8 mouse cellular contexts compared by ENCODE assay signal in the genomic region with DNA sequence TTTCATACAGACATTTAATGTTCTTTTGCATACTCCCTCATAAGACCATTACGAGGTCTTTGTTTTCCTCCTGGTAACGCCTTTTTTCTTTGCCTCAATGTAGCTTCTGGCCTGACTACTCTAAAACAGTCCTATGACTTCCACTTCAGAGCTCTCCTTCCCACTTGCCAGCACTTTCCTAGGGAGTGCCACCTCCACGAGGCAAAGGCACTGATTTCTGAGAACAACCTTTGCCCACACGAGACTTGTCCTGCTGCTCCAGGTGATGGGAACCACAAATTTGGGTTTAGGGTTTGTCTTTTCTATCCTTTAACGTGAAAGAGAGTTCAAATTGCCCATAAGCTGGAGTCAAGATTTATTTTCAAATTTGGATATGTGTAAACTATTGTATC. TPM values are rescaled to one million over a fixed set of nuclear protein-coding genes. Genes with fewer than 3 reads are reported as not detected.
DNase-seq lines count a peak whose midpoint lies in the region; ATAC-seq and TF ChIP-seq lines count a peak whose summit lies in the region.

No protein-coding gene starts in this region.

- H3K4me3 ChIP-seq in C2C12 (ENCODE audit: insufficient read depth, poor library complexity, severe bottlenecking) = peak overlapping the region; percentile 36
- peak overlapping the region; percentile 54 for H3K4me3 ChIP-seq in forebrain, embryonic 16.5 days (replicated peaks; ENCODE audit: low read length)
- H3K4me3 ChIP-seq in liver, embryonic 16.5 days (ENCODE audit: low read depth, low read length) = peak overlapping the region; percentile 71

- ATAC-seq in forebrain, embryonic 16.5 days = no peak
- ATAC-seq in liver, embryonic 16.5 days (ENCODE audit: low read depth) = no peak

- H3K27ac ChIP-seq in forebrain, embryonic 16.5 days (ENCODE audit: low read length) = peak overlapping the region; percentile 85
- H3K27ac ChIP-seq in liver, embryonic 16.5 days (ENCODE audit: low read length) = peak overlapping the region; percentile 92

- H3K36me3 ChIP-seq in C2C12 (ENCODE audit: control insufficient read depth, insufficient read depth) = peaks cover 74% of the 10 kb centered on the region
- peaks cover 40% of the 10 kb centered on the region for H3K36me3 ChIP-seq in forebrain, embryonic 16.5 days (ENCODE audit: control insufficient read depth, insufficient read depth)
- peaks cover 55% of the 10 kb centered on the region for H3K36me3 ChIP-seq in liver, embryonic 16.5 days (ENCODE audit: control insufficient read depth, insufficient read depth)

- no peak for TF ChIP-seq CTCF in C2C12 (IDR thresholded peaks at IDR 0.05; ENCODE audit: control insufficient read depth, insufficient read depth, insufficient read length)

- H3ac ChIP-seq in C2C12 (ENCODE audit: control insufficient read depth, insufficient read length, low read depth) = peak overlapping the region; percentile 84

- WGBS in forebrain, embryonic 16.5 days = 43% methylated on average over 5 of the region's 5 CpGs
- 39% methylated on average over 5 of the region's 5 CpGs for WGBS in liver, embryonic 16.5 days (ENCODE audit: insufficient replicate concordance)

- peak overlapping the region; percentile 52 for H3K9ac ChIP-seq in forebrain, embryonic 16.5 days (replicated peaks; ENCODE audit: low read depth, low read length)
- peak overlapping the region; percentile 76 for H3K9ac ChIP-seq in liver, embryonic 16.5 days (ENCODE audit: low read depth, low read length)

- H3K4me1 ChIP-seq in forebrain, embryonic 16.5 days (replicated peaks; ENCODE audit: control insufficient read depth, insufficient read depth, low read length) = peaks cover 19% of the 10 kb centered on the region
- H3K4me1 ChIP-seq in liver, embryonic 16.5 days (ENCODE audit: control insufficient read depth, low read depth, low read length) = peaks cover 18% of the 10 kb centered on the region

- peak overlapping the region; percentile 59 for H3K4me2 ChIP-seq in forebrain, embryonic 16.5 days (ENCODE audit: low read length)
- H3K4me2 ChIP-seq in liver, embryonic 16.5 days (ENCODE audit: low read depth, low read length) = peak overlapping the region; percentile 69

- no peaks in the 10 kb centered on the region for H3K9me3 ChIP-seq in forebrain, embryonic 16.5 days (ENCODE audit: control insufficient read depth, low read length)
- H3K9me3 ChIP-seq in liver, embryonic 16.5 days (replicated peaks; ENCODE audit: control insufficient read depth, low read length) = no peaks in the 10 kb centered on the region

- H3K79me2 ChIP-seq in C2C12 (ENCODE audit: control insufficient read depth, insufficient read depth) = peaks cover 50% of the 10 kb centered on the region

- H3K27me3 ChIP-seq in C2C12 (ENCODE audit: control insufficient read depth, insufficient read depth, insufficient read length) = no peaks in the 10 kb centered on the region
- no peaks in the 10 kb centered on the region for H3K27me3 ChIP-seq in forebrain, embryonic 16.5 days (replicated peaks; ENCODE audit: control insufficient read depth, insufficient read depth, low read length)
- no peaks in the 10 kb centered on the region for H3K27me3 ChIP-seq in liver, embryonic 16.5 days (ENCODE audit: control insufficient read depth, insufficient read depth, low read depth, low read length)

- H3K79me3 ChIP-seq in C2C12 (ENCODE audit: low read depth) = peaks cover 46% of the 10 kb centered on the region

- DNase-seq in cerebellum, adult 9-10 months = peak; percentile 64
- DNase-seq in cerebellum, postnatal 14 days = no peak
- no peak for DNase-seq in left cerebral cortex, adult 8-10 months (ENCODE audit: low spot score in 2 of 2)
- DNase-seq in yolk sac, embryonic 10.5 days (ENCODE audit: low spot score) = no peak
- no peak for DNase-seq in layer of hippocampus, postnatal 14 days (ENCODE audit: low spot score in 2 of 2)

TF ChIP-seq in C2C12, 6 proteins besides CTCF, POLR2A, EP300 and RAD21:
- TF ChIP-seq USF1 (IDR thresholded peaks at IDR 0.05; ENCODE audit: low read depth) (no peak), MAX (IDR thresholded peaks at IDR 0.05) (no peak), MYOG (IDR thresholded peaks at IDR 0.05; ENCODE audit: control insufficient read depth, extremely low read depth, insufficient read length) (no peak)

RNA-seq across cellular contexts. Expression of a gene that starts 0.6 kb away (rescaled TPM):
- polyA plus RNA-seq in C2C12 (2012; fragmentation: generic; extraction: Trizol) = 1,028 TPM
- polyA plus RNA-seq in forebrain, embryonic 16.5 days (2015; fragmentation: Nextera tagmentation; extraction: Ambion mirVana) = 346 and 348 TPM in 2 replicates
- 153 and 172 TPM in 2 replicates for polyA plus RNA-seq in liver, embryonic 16.5 days (2015; fragmentation: Nextera tagmentation; extraction: Ambion mirVana)
- 100 to 1,000 TPM; 224 to 271 (median 243) TPM for total RNA-seq in left cerebral cortex, adult 8-10 months (2022)
- total RNA-seq in layer of hippocampus, postnatal 14 days (2021) = 100 to 1,000 TPM; 198 to 230 TPM

RNA-seq across cellular contexts. Expression of a gene that starts 12.5 kb away (rescaled TPM):
- polyA plus RNA-seq in C2C12 (2012; fragmentation: generic; extraction: Trizol) = 24.2 TPM
- 33.6 and 35.5 TPM in 2 replicates for polyA plus RNA-seq in forebrain, embryonic 16.5 days (2015; fragmentation: Nextera tagmentation; extraction: Ambion mirVana)
- 12.6 and 12.9 TPM in 2 replicates for polyA plus RNA-seq in liver, embryonic 16.5 days (2015; fragmentation: Nextera tagmentation; extraction: Ambion mirVana)
- 10 to 100 TPM; 20.5 to 26.0 (median 22.1) TPM for total RNA-seq in left cerebral cortex, adult 8-10 months (2022)
- total RNA-seq in layer of hippocampus, postnatal 14 days (2021) = 10 to 100 TPM; 15.0 to 17.3 TPM

RNA-seq across cellular contexts. Expression of a gene that starts 22.9 kb away (rescaled TPM):
- 86.8 TPM for polyA plus RNA-seq in C2C12 (2012; fragmentation: generic; extraction: Trizol)
- 2.2 and 3.4 TPM in 2 replicates for polyA plus RNA-seq in forebrain, embryonic 16.5 days (2015; fragmentation: Nextera tagmentation; extraction: Ambion mirVana)
- polyA plus RNA-seq in liver, embryonic 16.5 days (2015; fragmentation: Nextera tagmentation; extraction: Ambion mirVana) = 3.1 TPM in 2 replicates
- total RNA-seq in left cerebral cortex, adult 8-10 months (2022) = 10 to 100 TPM; 24.9 to 29.0 (median 27.5) TPM
- 10 to 100 TPM; 20.7 to 22.5 TPM for total RNA-seq in layer of hippocampus, postnatal 14 days (2021)

RNA-seq across cellular contexts. Expression of a gene that starts 24.5 kb away (rescaled TPM):
- polyA plus RNA-seq in C2C12 (2012; fragmentation: generic; extraction: Trizol) = 109 TPM
- 175 and 186 TPM in 2 replicates for polyA plus RNA-seq in forebrain, embryonic 16.5 days (2015; fragmentation: Nextera tagmentation; extraction: Ambion mirVana)
- 73.9 and 82.3 TPM in 2 replicates for polyA plus RNA-seq in liver, embryonic 16.5 days (2015; fragmentation: Nextera tagmentation; extraction: Ambion mirVana)
- total RNA-seq in left cerebral cortex, adult 8-10 months (2022) = 10 to 100 TPM; 46.8 to 53.8 (median 50.4) TPM
- total RNA-seq in layer of hippocampus, postnatal 14 days (2021) = 10 to 100 TPM; 52.4 to 56.6 TPM

RNA-seq across cellular contexts. Expression of a gene that starts 36.8 kb away (rescaled TPM):
- polyA plus RNA-seq in C2C12 (2012; fragmentation: generic; extraction: Trizol) = 28.7 TPM
- 9.7 and 10.5 TPM in 2 replicates for polyA plus RNA-seq in forebrain, embryonic 16.5 days (2015; fragmentation: Nextera tagmentation; extraction: Ambion mirVana)
- 11.4 and 12.8 TPM in 2 replicates for polyA plus RNA-seq in liver, embryonic 16.5 days (2015; fragmentation: Nextera tagmentation; extraction: Ambion mirVana)
- total RNA-seq in left cerebral cortex, adult 8-10 months (2022) = 10 to 100 TPM; 12.6 to 15.3 (median 13.8) TPM
- 10 to 100 TPM; 11.3 to 11.7 TPM for total RNA-seq in layer of hippocampus, postnatal 14 days (2021)

Comparison
In these comparisons a context has a peak if more than half of its experiments do, and no peak if none do; other contexts are left out.
1. RNA of a gene that starts 22.9 kb away (polyA plus RNA-seq): 86.8 TPM in C2C12 (single experiment); 3.1 TPM in liver, embryonic 16.5 days and 2.2 to 3.4 TPM in forebrain, embryonic 16.5 days; every median in the first group is over 10 times any median in the second.
2. Peak in every context shown above with its lines, with median percentiles within 50 percentile points of each other: H3K4me3 ChIP-seq.